30 mouse cellular contexts compared by ENCODE assay signal in genomic region chr6:72385258-72385657, GRCm38 (mm10). TPM values are rescaled to one million over a fixed set of nuclear protein-coding genes. Genes with fewer than 3 reads are reported as not detected.
DNase-seq lines count a peak whose midpoint lies in the region; ATAC-seq and TF ChIP-seq lines count a peak whose summit lies in the region.
"Had no signal": no experiment of that assay in that cellular context is flagged by ENCODE, and none has a peak within 500 bp of the region (broad histone marks: within the 10 kb centered on the region; RNA-seq: fewer than 3 reads in every experiment).

No protein-coding gene starts in this region.

- TF ChIP-seq POLR2A in MEL (IDR thresholded peaks at IDR 0.05; ENCODE audit: control insufficient read depth in 1 of 2, insufficient read depth in 1 of 2, low read depth in 1 of 2, low read length in 2 of 2, poor library complexity in 1 of 2) = peak; percentile 33 to 71; a peak in 2 of 4 replicates

- peaks cover 7% of the 10 kb centered on the region; the same call in 1 of the 2 replicates for H3K36me3 ChIP-seq in liver, embryonic 11.5 days (ENCODE audit: control insufficient read depth, insufficient read depth, low read length)
- peaks cover 2 to 66% of the 10 kb centered on the region in 2 experiments; a peak in 3 of 4 replicates for H3K36me3 ChIP-seq in MEL (ENCODE audit: control insufficient read depth in 1 of 2, insufficient read depth in 2 of 2, low read length in 2 of 2)
- peaks cover 33% of the 10 kb centered on the region for H3K36me3 ChIP-seq in liver, embryonic 14.5 days (replicated peaks; ENCODE audit: control insufficient read depth, insufficient read depth, low read depth)
- peaks cover 44% of the 10 kb centered on the region for H3K36me3 ChIP-seq in liver, postnatal 0 days (replicated peaks; ENCODE audit: insufficient read depth, low read length)
- H3K36me3 ChIP-seq in stomach, postnatal 0 days (ENCODE audit: control insufficient read depth, insufficient read depth, low read length) = peaks cover 6% of the 10 kb centered on the region; the same call in 1 of the 2 replicates
- H3K36me3 ChIP-seq: forebrain, embryonic 12.5 days; forebrain, embryonic 15.5 days; hindbrain, embryonic 10.5 days; hindbrain, embryonic 13.5 days had no signal

- no peak for TF ChIP-seq CTCF in MEL (IDR thresholded peaks at IDR 0.05 in 2 of 3, conservative IDR thresholded peaks at IDR 0.05 in 1 of 3; ENCODE audit: control insufficient read depth in 1 of 3, insufficient read depth in 1 of 3, low read depth in 2 of 3, low read length in 3 of 3, poor library complexity in 1 of 3, severe bottlenecking in 1 of 3)
- TF ChIP-seq CTCF in liver, embryonic 14.5 days (IDR thresholded peaks at IDR 0.05; ENCODE audit: low read depth) = no peak
- no peak for TF ChIP-seq CTCF in liver, postnatal 0 days (IDR thresholded peaks at IDR 0.05; ENCODE audit: low read depth)
- TF ChIP-seq CTCF in stomach, postnatal 0 days (IDR thresholded peaks at IDR 0.05; ENCODE audit: low read depth) = no peak

- H3K27ac ChIP-seq in liver, embryonic 11.5 days (ENCODE audit: low read depth, low read length) = peak overlapping the region; percentile 94
- H3K27ac ChIP-seq in MEL (ENCODE audit: control insufficient read depth, low read depth, low read length) = peak overlapping the region; percentile 99
- peak overlapping the region; percentile 93 for H3K27ac ChIP-seq in liver, embryonic 14.5 days
- H3K27ac ChIP-seq in liver, postnatal 0 days (ENCODE audit: low read depth) = peak overlapping the region; percentile 26; the same call in 1 of the 2 replicates
- no peak overlapping the region for H3K27ac ChIP-seq in stomach, postnatal 0 days (replicated peaks)
- H3K27ac ChIP-seq: embryonic facial prominence, embryonic 10.5 days; embryonic facial prominence, embryonic 13.5 days; forebrain, embryonic 12.5 days; forebrain, embryonic 15.5 days; heart, embryonic 15.5 days; hindbrain, embryonic 10.5 days; hindbrain, embryonic 13.5 days had no signal

- H3K4me1 ChIP-seq in liver, embryonic 11.5 days (replicated peaks; ENCODE audit: control insufficient read depth, insufficient read depth, low read length) = peaks cover 59% of the 10 kb centered on the region
- H3K4me1 ChIP-seq in MEL (ENCODE audit: control insufficient read depth in 1 of 2, insufficient read depth in 2 of 2, low read length in 2 of 2) = peaks cover 15 to 64% of the 10 kb centered on the region in 2 experiments
- H3K4me1 ChIP-seq in liver, embryonic 14.5 days (replicated peaks; ENCODE audit: control insufficient read depth in 2 of 2, insufficient read depth in 2 of 2, low read length in 1 of 2) = peaks cover 62 to 73% of the 10 kb centered on the region in 2 experiments
- peaks cover 35% of the 10 kb centered on the region for H3K4me1 ChIP-seq in liver, postnatal 0 days (ENCODE audit: insufficient read depth)
- H3K4me1 ChIP-seq in stomach, postnatal 0 days (replicated peaks; ENCODE audit: control insufficient read depth, insufficient read depth) = peaks cover 7% of the 10 kb centered on the region; the same call in 1 of the 2 replicates

- no peak for DNase-seq in liver, embryonic 11.5 days (ENCODE audit: low spot score)
- DNase-seq in liver (no peak), MEL (ENCODE audit: low read depth, low spot score) (peak; percentile 80)
- no peak for DNase-seq in liver, embryonic 14.5 days (ENCODE audit: low read depth in 3 of 3, low spot score in 3 of 3)
- no peak for DNase-seq in liver, postnatal 0 days
- no peak for DNase-seq in right cerebral cortex, postnatal 10 days (ENCODE audit: low spot score in 2 of 2)
- no peak for DNase-seq in stomach, postnatal 0 days (ENCODE audit: low spot score)
- DNase-seq: adrenal gland, postnatal 10 days; adrenal gland, postnatal 36 days; B cell, adult 2 months; cerebellum, adult 2 months; cerebellum, adult 9-11 months; cerebellum, postnatal 36 days; embryo, embryonic 11 days; gastrocnemius, postnatal 14 days; heart, adult 18-20 months; heart, postnatal 10 days; heart, postnatal 36 days had no signal

- 56% methylated on average over 4 of the region's 4 CpGs for WGBS in liver, embryonic 11.5 days
- WGBS in liver, embryonic 14.5 days (ENCODE audit: insufficient replicate concordance) = 22% methylated on average over 4 of the region's 4 CpGs
- WGBS in liver, postnatal 0 days (ENCODE audit: insufficient replicate concordance) = 57% methylated on average over 4 of the region's 4 CpGs
- WGBS in stomach, postnatal 0 days = 80% methylated on average over 4 of the region's 4 CpGs

- TF ChIP-seq RAD21 in MEL (IDR thresholded peaks at IDR 0.05; ENCODE audit: low read depth, low read length) = no peak

- no peak for TF ChIP-seq EP300 in MEL (IDR thresholded peaks at IDR 0.05; ENCODE audit: low read depth in 1 of 2, low read length in 2 of 2)
- TF ChIP-seq EP300 in liver, embryonic 14.5 days (IDR thresholded peaks at IDR 0.05; ENCODE audit: low read depth) = peak; percentile 39; the same call in 1 of the 2 replicates
- TF ChIP-seq EP300 in liver, postnatal 0 days (IDR thresholded peaks at IDR 0.05; ENCODE audit: low read depth) = no peak
- no peak for TF ChIP-seq EP300 in stomach, postnatal 0 days (optimal IDR thresholded peaks at IDR 0.05)

- no peaks in the 10 kb centered on the region for H3K9me3 ChIP-seq in liver, embryonic 11.5 days (ENCODE audit: control insufficient read depth, low read length)
- H3K9me3 ChIP-seq in MEL (replicated peaks; ENCODE audit: insufficient read depth, low read length) = no peaks in the 10 kb centered on the region
- H3K9me3 ChIP-seq in liver, embryonic 14.5 days (ENCODE audit: control insufficient read depth, low read length) = no peaks in the 10 kb centered on the region
- no peaks in the 10 kb centered on the region for H3K9me3 ChIP-seq in liver, postnatal 0 days (ENCODE audit: low read length)
- no peaks in the 10 kb centered on the region for H3K9me3 ChIP-seq in stomach, postnatal 0 days (ENCODE audit: control insufficient read depth, low read length)
- H3K9me3 ChIP-seq: embryonic facial prominence, embryonic 10.5 days; embryonic facial prominence, embryonic 13.5 days; forebrain, embryonic 12.5 days; forebrain, embryonic 15.5 days; heart, embryonic 12.5 days; heart, embryonic 15.5 days; hindbrain, embryonic 10.5 days; hindbrain, embryonic 13.5 days had no signal

- peak overlapping the region; percentile 1; the same call in 1 of the 2 replicates for H3K4me2 ChIP-seq in liver, embryonic 11.5 days
- no peak overlapping the region for H3K4me2 ChIP-seq in liver, embryonic 14.5 days (ENCODE audit: low read depth)
- H3K4me2 ChIP-seq in liver, postnatal 0 days (ENCODE audit: low read depth, low read length) = no peak overlapping the region
- no peak overlapping the region for H3K4me2 ChIP-seq in stomach, postnatal 0 days (replicated peaks; ENCODE audit: low read depth)
- H3K4me2 ChIP-seq: embryonic facial prominence, embryonic 13.5 days; forebrain, embryonic 12.5 days; forebrain, embryonic 15.5 days; heart, embryonic 12.5 days; heart, embryonic 15.5 days; hindbrain, embryonic 13.5 days had no signal

- H3K27me3 ChIP-seq in liver, embryonic 11.5 days (replicated peaks; ENCODE audit: control insufficient read depth, insufficient read depth, low read length) = no peaks in the 10 kb centered on the region
- no peaks in the 10 kb centered on the region for H3K27me3 ChIP-seq in MEL (ENCODE audit: control insufficient read depth in 1 of 2, insufficient read depth in 2 of 2, low read length in 2 of 2)
- H3K27me3 ChIP-seq in liver, embryonic 14.5 days (ENCODE audit: control insufficient read depth, insufficient read depth, low read length) = no peaks in the 10 kb centered on the region
- no peaks in the 10 kb centered on the region for H3K27me3 ChIP-seq in liver, postnatal 0 days (ENCODE audit: insufficient read depth, low read length)
- H3K27me3 ChIP-seq in stomach, postnatal 0 days (ENCODE audit: control insufficient read depth, insufficient read depth, low read length) = no peaks in the 10 kb centered on the region
- H3K27me3 ChIP-seq: CH12.LX; embryonic facial prominence, embryonic 13.5 days; heart, embryonic 12.5 days; heart, embryonic 15.5 days had no signal

- no peak overlapping the region for H3K4me3 ChIP-seq in liver, embryonic 11.5 days (ENCODE audit: low read depth, low read length)
- H3K4me3 ChIP-seq in MEL (ENCODE audit: control insufficient read depth in 1 of 2, insufficient read depth in 1 of 2, low read depth in 2 of 2, low read length in 2 of 2) = peak overlapping the region; percentile 49 to 51
- H3K4me3 ChIP-seq in liver, embryonic 14.5 days (ENCODE audit: insufficient read depth in 1 of 2, low read depth in 2 of 2, low read length in 2 of 2) = no peak overlapping the region
- H3K4me3 ChIP-seq in liver, postnatal 0 days (ENCODE audit: low read depth, low read length) = no peak overlapping the region
- no peak overlapping the region for H3K4me3 ChIP-seq in stomach, postnatal 0 days (ENCODE audit: low read depth, low read length)
- H3K4me3 ChIP-seq: embryonic facial prominence, embryonic 10.5 days; embryonic facial prominence, embryonic 13.5 days; erythroblast, embryonic 14.5 days; forebrain, embryonic 12.5 days; forebrain, embryonic 15.5 days; heart, embryonic 12.5 days; heart, embryonic 15.5 days; hindbrain, embryonic 10.5 days; hindbrain, embryonic 13.5 days had no signal

- peaks cover 60% of the 10 kb centered on the region for H3K79me2 ChIP-seq in MEL (ENCODE audit: control insufficient read depth, insufficient read depth, low read length, poor library complexity)

- no peak overlapping the region for H3K9ac ChIP-seq in liver, embryonic 11.5 days (ENCODE audit: low read depth, low read length)
- H3K9ac ChIP-seq in MEL (ENCODE audit: control insufficient read depth, low read depth, low read length, poor library complexity, severe bottlenecking) = peak overlapping the region; percentile 78
- no peak overlapping the region for H3K9ac ChIP-seq in liver, embryonic 14.5 days (replicated peaks)
- no peak overlapping the region for H3K9ac ChIP-seq in liver, postnatal 0 days (replicated peaks)
- no peak overlapping the region for H3K9ac ChIP-seq in stomach, postnatal 0 days (ENCODE audit: low read length)
- H3K9ac ChIP-seq: embryonic facial prominence, embryonic 13.5 days; forebrain, embryonic 12.5 days; forebrain, embryonic 15.5 days; heart, embryonic 12.5 days; heart, embryonic 15.5 days; hindbrain, embryonic 13.5 days had no signal

- ATAC-seq in liver, embryonic 11.5 days (replicated peaks; ENCODE audit: low FRiP score) = no peak
- no peak for ATAC-seq in liver, embryonic 14.5 days (ENCODE audit: insufficient read depth)
- no peak for ATAC-seq in liver, postnatal 0 days
- no peak for ATAC-seq in stomach, postnatal 0 days (ENCODE audit: low FRiP score, low TSS enrichment)
- ATAC-seq: activated CD4-positive, CD25-positive, alpha-beta regulatory T cell, adult 4 months; forebrain, embryonic 15.5 days; hindbrain, embryonic 16.5 days had no signal

RNA-seq across cellular contexts. Expression of gene Vamp5, which starts 5.0 kb away (rescaled TPM):
- 164 and 181 TPM in 2 replicates for polyA plus RNA-seq in liver, embryonic 11.5 days (2014; fragmentation: Nextera tagmentation; extraction: Ambion mirVana)
- total RNA-seq in MEL (2012; rRNA removed) = 490 and 593 TPM in 2 replicates
- polyA plus RNA-seq in MEL (2012; ENCODE audit: insufficient read depth in 1 of 2, insufficient read length in 2 of 2, low read depth in 1 of 2, low replicate concordance in 2 of 2, missing spikeins in 1 of 2) = 100 to 1,000 TPM in 1 of 2 experiments, not detected in 1; 465 TPM
- 72.5 and 80.0 TPM in 2 replicates for polyA plus RNA-seq in liver, embryonic 14.5 days (2012; rRNA removed)
- 81.0 and 94.5 TPM in 2 replicates for polyA plus RNA-seq in liver, embryonic 14.5 days (2014; fragmentation: Nextera tagmentation; extraction: Ambion mirVana)
- polyA plus RNA-seq in liver, postnatal 0 days (2015; fragmentation: Nextera tagmentation; extraction: Ambion mirVana) = 50.8 and 53.1 TPM in 2 replicates
- polyA plus RNA-seq in stomach, postnatal 0 days (2015; fragmentation: Nextera tagmentation; extraction: Ambion mirVana) = 20.2 and 22.2 TPM in 2 replicates

RNA-seq across cellular contexts. Expression of gene Vamp8, which starts 5.2 kb away (rescaled TPM):
- polyA plus RNA-seq in liver, embryonic 11.5 days (2014; fragmentation: Nextera tagmentation; extraction: Ambion mirVana) = 265 and 274 TPM in 2 replicates
- total RNA-seq in MEL (2012; rRNA removed) = 130 and 164 TPM in 2 replicates
- polyA plus RNA-seq in MEL (2012; ENCODE audit: insufficient read depth in 1 of 2, insufficient read length in 2 of 2, low read depth in 1 of 2, low replicate concordance in 2 of 2, missing spikeins in 1 of 2) = 100 to 1,000 TPM in 1 of 2 experiments, not detected in 1; 179 TPM
- polyA plus RNA-seq in liver, embryonic 14.5 days (2012; rRNA removed) = 129 and 188 TPM in 2 replicates
- polyA plus RNA-seq in liver, embryonic 14.5 days (2014; fragmentation: Nextera tagmentation; extraction: Ambion mirVana) = 266 and 276 TPM in 2 replicates
- 263 and 277 TPM in 2 replicates for polyA plus RNA-seq in liver, postnatal 0 days (2015; fragmentation: Nextera tagmentation; extraction: Ambion mirVana)
- polyA plus RNA-seq in stomach, postnatal 0 days (2015; fragmentation: Nextera tagmentation; extraction: Ambion mirVana) = 368 and 396 TPM in 2 replicates

RNA-seq across cellular contexts. Expression of gene Rnf181, which starts 18.5 kb away (rescaled TPM):
- polyA plus RNA-seq in liver, embryonic 11.5 days (2014; fragmentation: Nextera tagmentation; extraction: Ambion mirVana) = 106 and 112 TPM in 2 replicates
- total RNA-seq in MEL (2012; rRNA removed) = 47.2 and 50.7 TPM in 2 replicates
- 100 to 1,000 TPM; 107 to 268 TPM for polyA plus RNA-seq in MEL (2012; ENCODE audit: insufficient read depth in 1 of 2, insufficient read length in 2 of 2, low read depth in 1 of 2, low replicate concordance in 2 of 2, missing spikeins in 1 of 2)
- polyA plus RNA-seq in liver, embryonic 14.5 days (2012; rRNA removed) = 40.3 and 42.8 TPM in 2 replicates
- polyA plus RNA-seq in liver, embryonic 14.5 days (2014; fragmentation: Nextera tagmentation; extraction: Ambion mirVana) = 68.0 and 75.4 TPM in 2 replicates
- polyA plus RNA-seq in liver, postnatal 0 days (2015; fragmentation: Nextera tagmentation; extraction: Ambion mirVana) = 61.0 and 63.2 TPM in 2 replicates
- polyA plus RNA-seq in stomach, postnatal 0 days (2015; fragmentation: Nextera tagmentation; extraction: Ambion mirVana) = 136 and 137 TPM in 2 replicates

RNA-seq across cellular contexts. Expression of gene Ggcx, which starts 28.9 kb away (rescaled TPM):
- 24.1 and 26.9 TPM in 2 replicates for polyA plus RNA-seq in liver, embryonic 11.5 days (2014; fragmentation: Nextera tagmentation; extraction: Ambion mirVana)
- 5.0 and 5.2 TPM in 2 replicates for total RNA-seq in MEL (2012; rRNA removed)
- 1 to 10 TPM in 1 of 2 experiments, not detected in 1; 5.4 TPM for polyA plus RNA-seq in MEL (2012; ENCODE audit: insufficient read depth in 1 of 2, insufficient read length in 2 of 2, low read depth in 1 of 2, low replicate concordance in 2 of 2, missing spikeins in 1 of 2)
- 10.9 and 11.3 TPM in 2 replicates for polyA plus RNA-seq in liver, embryonic 14.5 days (2012; rRNA removed)
- polyA plus RNA-seq in liver, embryonic 14.5 days (2014; fragmentation: Nextera tagmentation; extraction: Ambion mirVana) = 5.7 and 6.5 TPM in 2 replicates
- polyA plus RNA-seq in liver, postnatal 0 days (2015; fragmentation: Nextera tagmentation; extraction: Ambion mirVana) = 16.2 and 20.7 TPM in 2 replicates
- polyA plus RNA-seq in stomach, postnatal 0 days (2015; fragmentation: Nextera tagmentation; extraction: Ambion mirVana) = 10.7 and 10.8 TPM in 2 replicates

RNA-seq across cellular contexts. Expression of gene Tmem150a, which starts 30.0 kb away (rescaled TPM):
- polyA plus RNA-seq in liver, embryonic 11.5 days (2014; fragmentation: Nextera tagmentation; extraction: Ambion mirVana) = 39.5 and 40.3 TPM in 2 replicates
- total RNA-seq in MEL (2012; rRNA removed) = 0.15 and 0.16 TPM in 2 replicates
- 1 to 10 TPM in 1 of 2 experiments, not detected in 1; 2.5 TPM for polyA plus RNA-seq in MEL (2012; ENCODE audit: insufficient read depth in 1 of 2, insufficient read length in 2 of 2, low read depth in 1 of 2, low replicate concordance in 2 of 2, missing spikeins in 1 of 2)
- polyA plus RNA-seq in liver, embryonic 14.5 days (2012; rRNA removed) = 39.0 and 58.3 TPM in 2 replicates
- 43.6 and 48.0 TPM in 2 replicates for polyA plus RNA-seq in liver, embryonic 14.5 days (2014; fragmentation: Nextera tagmentation; extraction: Ambion mirVana)
- polyA plus RNA-seq in liver, postnatal 0 days (2015; fragmentation: Nextera tagmentation; extraction: Ambion mirVana) = 92.3 and 113 TPM in 2 replicates
- 7.7 and 8.4 TPM in 2 replicates for polyA plus RNA-seq in stomach, postnatal 0 days (2015; fragmentation: Nextera tagmentation; extraction: Ambion mirVana)

Comparison
In these comparisons a context has a peak if more than half of its experiments do, and no peak if none do; other contexts are left out.
1. H3K4me3 ChIP-seq: peak in MEL (2 of 2); none in liver, embryonic 11.5 days (single experiment), liver, embryonic 14.5 days (0 of 2), liver, postnatal 0 days (single experiment) and stomach, postnatal 0 days (single experiment).